Mouse (Mus musculus): Measurements from ENCODE around the gene Defb19.

GRCm38 (mm10) chr2:152601275-152601960, 21.3 kb upstream of the Defb19 start:
- TF ChIP-seq POLR2A (IDR thresholded peaks at IDR 0.05; ENCODE audit: borderline replicate concordance, low read depth, low read length), result no peak
- peak; percentile 42; the same call in 1 of the 2 replicates for TF ChIP-seq CTCF (IDR thresholded peaks at IDR 0.05; ENCODE audit: low read depth, low read length)
